Mouse (Mus musculus) left cerebral cortex, postnatal 14 days (tissue): ENCODE results near the gene Gm10139. TPM values are rescaled to one million over a fixed set of nuclear protein-coding genes. Genes with fewer than 3 reads are reported as not detected.
"Not testable (repeated sequence)": the region's sequence is repeated elsewhere in the genome, so short reads cannot be mapped to it uniquely, and the experiment has no call there.

Experiments
- DNase-seq, 2 experiments: peaks; one replicate each; pipeline ENCODE4 v3.0.0; 2021 to 2022; ENCODE audit warnings: low spot score in 2 of 2, mixed read lengths in 1 of 2
- intact Hi-C: fragments of 180-260 bp; cut with DNase I; formaldehyde crosslinking; loops from one replicate; pipeline ENCODE4 v1.15.1; 2025
- long read RNA-seq, 2 experiments: library from polyadenylated mRNA; stranded (forward); transcript quantifications; one replicate each; pipeline ENCODE4 v2.0.0; 2021
- total RNA-seq, 2 experiments: library from RNA; stranded (reverse); gene quantifications; 2 replicates each; pipeline ENCODE4 v1.2.3; 2021

Gene Gm10139
- total RNA-seq = not detected
- long read RNA-seq, experiment 1 = 0 reads
- long read RNA-seq, experiment 2 = 0 reads

DNA sequence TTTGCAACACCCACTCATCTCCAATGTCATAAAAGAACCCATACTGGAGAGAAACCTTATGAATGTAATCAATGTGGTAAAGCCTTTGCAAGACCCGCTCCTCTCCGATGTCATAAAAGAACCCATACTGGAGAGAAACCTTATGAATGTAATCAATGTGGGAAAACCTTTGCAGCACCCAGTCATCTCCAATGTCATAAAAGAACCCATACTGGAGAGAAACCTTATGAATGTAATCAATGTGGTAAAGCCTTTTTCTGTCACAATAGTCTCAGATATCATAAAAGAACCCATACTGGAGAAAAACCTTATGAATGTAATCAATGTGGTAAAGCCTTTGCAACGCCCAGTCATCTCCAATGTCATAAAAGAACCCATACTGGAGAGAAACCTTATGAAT, at the start of gene Gm10139:
Gm10139 (plus strand) TSS at position 301 of the 400 bp plus-strand sequence.
- DNase-seq, intact Hi-C loops: not testable (repeated sequence)

GRCm38 (mm10) chr13:65557636-65558035, 45.2 kb downstream of the Gm10139 start:
- DNase-seq, intact Hi-C loops: not testable (repeated sequence)

Other genes with a start within 250 kb of the Gm10139 start
- 10 to 100 TPM; 60.2 to 60.7 TPM for gene Zfp369, start 233.9 kb upstream of the Gm10139 start, total RNA-seq